Mouse (Mus musculus) left cerebral cortex, postnatal 10 days (tissue): ENCODE data around the gene Ltbp3. TPM values are rescaled to one million over a fixed set of nuclear protein-coding genes. Genes with fewer than 3 reads are reported as not detected.

ENCODE experiments used
- DNase-seq, 2 experiments: peaks; one replicate each; pipeline ENCODE4 v3.0.0; 2021 to 2022; ENCODE audit warnings: low spot score in 2 of 2, mixed read lengths in 1 of 2; ENCODE audit errors: extremely low spot score in 1 of 2
- intact Hi-C: fragments of 180-260 bp; cut with DNase I; formaldehyde crosslinking; loops from one replicate; pipeline ENCODE4 v1.15.1; 2025
- total RNA-seq, 2 experiments: library from RNA; stranded (reverse); gene quantifications; 2 replicates each; pipeline ENCODE4 v1.2.3; 2021

Gene Ltbp3
- total RNA-seq, 2 experiments from 2014 or later, result 19.9 to 21.4 TPM

- intact Hi-C loops, result loop anchor here (5.0 kb wide), 1 partner anchor 36 kb away; no protein-coding TSS in a partner anchor
- peak; percentile 68 to 89 for DNase-seq
These were observed 1.0 kb downstream of the Ltbp3 start for GRCm38 (mm10) chr19:5741641-5742240.

- DNase-seq, result no peak
- intact Hi-C loops, result loop anchor here (5.0 kb wide), 1 partner anchor 35 kb away; no protein-coding TSS in a partner anchor
These were observed 1.5 kb downstream of the Ltbp3 start for GRCm38 (mm10) chr19:5742241-5742641.

- peak in 1 of 2 experiments; percentile 52 for DNase-seq
These were observed 2.9 kb downstream of the Ltbp3 start for GRCm38 (mm10) chr19:5743576-5743975.

GRCm38 (mm10) chr19:5745756-5746710, 5.3 kb downstream of the Ltbp3 start:
- peak in 1 of 2 experiments; percentile 51 for DNase-seq

More at GRCm38 (mm10) chr19:5743576-5743975, 2.9 kb downstream of the Ltbp3 start:
- intact Hi-C loops, result loop anchor here (5.0 kb wide), 1 partner anchor 34 kb away; no protein-coding TSS in a partner anchor

GRCm38 (mm10) chr19:5746907-5747363, 6.2 kb downstream of the Ltbp3 start:
- intact Hi-C loops, result no loop called here

More at GRCm38 (mm10) chr19:5745756-5746710, 5.3 kb downstream of the Ltbp3 start:
- intact Hi-C loops, result no loop called here

GRCm38 (mm10) chr19:5749476-5749875, 8.8 kb downstream of the Ltbp3 start:
- no peak for DNase-seq
- intact Hi-C loops, result no loop called here

More at GRCm38 (mm10) chr19:5746907-5747363, 6.2 kb downstream of the Ltbp3 start:
- DNase-seq, result peak in 1 of 2 experiments; percentile 28

GRCm38 (mm10) chr19:5750951-5751350, 10.2 kb downstream of the Ltbp3 start:
- DNase-seq, result no peak
- intact Hi-C loops, result no loop called here

GRCm38 (mm10) chr19:5751742-5752141, 11.0 kb downstream of the Ltbp3 start:
- DNase-seq, result no peak
- intact Hi-C loops, result no loop called here

- intact Hi-C loops, result no loop called here
- peak; percentile 76 for DNase-seq
These were observed 15.7 kb downstream of the Ltbp3 start for GRCm38 (mm10) chr19:5756321-5756985.

GRCm38 (mm10) chr19:5756991-5757636, 16.4 kb downstream of the Ltbp3 start:
- intact Hi-C loops, result no loop called here
- peak in 1 of 2 experiments; percentile 67 for DNase-seq

GRCm38 (mm10) chr19:5758878-5759403, 18.2 kb downstream of the Ltbp3 start:
- intact Hi-C loops, result no loop called here
- DNase-seq, result no peak

- no peak for DNase-seq
These were observed 22.5 kb downstream of the Ltbp3 start for GRCm38 (mm10) chr19:5763163-5763562.

GRCm38 (mm10) chr19:5767271-5767670, 26.6 kb downstream of the Ltbp3 start:
- intact Hi-C loops, result no loop called here
- DNase-seq, result no peak

More at GRCm38 (mm10) chr19:5763163-5763562, 22.5 kb downstream of the Ltbp3 start:
- intact Hi-C loops, result no loop called here

GRCm38 (mm10) chr19:5770311-5770710, 29.6 kb downstream of the Ltbp3 start:
- peak in 1 of 2 experiments; percentile 51 for DNase-seq
- intact Hi-C loops, result no loop called here

- peak; percentile 85 to 94 for DNase-seq
- intact Hi-C loops, result no loop called here
These were observed 30.5 kb downstream of the Ltbp3 start, which contains the start of gene Scyl1 for GRCm38 (mm10) chr19:5770925-5771860. Scyl1 (minus strand) TSS chr19:5771419.

- no peak for DNase-seq
- intact Hi-C loops, result loop anchor here (5.0 kb wide), 2 partner anchors 35 to 50 kb away; partner anchors contain the start of genes Ehbp1l1, Fam89b and Ltbp3
These were observed 36.8 kb downstream of the Ltbp3 start for GRCm38 (mm10) chr19:5777387-5778032.
